Mouse (Mus musculus) lung, postnatal 0 days (tissue): ENCODE measurements around the gene Slc22a6. TPM values are rescaled to one million over a fixed set of nuclear protein-coding genes. Genes with fewer than 3 reads are reported as not detected.

Source experiments
- ATAC-seq: fragments of 200-750 bp; cut with Nextera tagmentation; 2 replicates; pipeline ENCODE4 v1.8.0; 2017; ENCODE audit warnings: moderate library complexity
- DNase-seq: peaks from one replicate; pipeline ENCODE4 v3.0.0-alpha.2; 2016; ENCODE audit warnings: low spot score
- H3K27ac ChIP-seq: fragments of 300-500 bp; sonication (generic); 2 replicates; pipeline ENCODE4 v1.5.1; 2014; ENCODE audit warnings: antibody characterized with exemption, mild to moderate bottlenecking, low read length, mixed read lengths
- H3K27me3 ChIP-seq: fragments of 300-500 bp; sonication (generic); replicated peaks from 2 replicates; pipeline ENCODE4 v1.6.1; 2014; ENCODE audit warnings: low read length, mixed read lengths; ENCODE audit not compliant: insufficient read depth
- H3K36me3 ChIP-seq: fragments of 300-500 bp; sonication (generic); 2 replicates; pipeline ENCODE4 v1.6.1; 2014; ENCODE audit warnings: low read length, mixed read lengths; ENCODE audit not compliant: insufficient read depth
- H3K4me1 ChIP-seq: fragments of 300-500 bp; sonication (generic); 2 replicates; pipeline ENCODE4 v1.6.1; 2014; ENCODE audit warnings: antibody characterized with exemption, low read depth, low read length, mixed read lengths; ENCODE audit not compliant: insufficient read depth
- H3K4me2 ChIP-seq: fragments of 300-500 bp; sonication (generic); replicated peaks from 2 replicates; pipeline ENCODE4 v1.6.1; 2014; ENCODE audit warnings: low read depth, mild to moderate bottlenecking, low read length, moderate library complexity, mixed read lengths
- H3K4me3 ChIP-seq: fragments of 300-500 bp; sonication (generic); 2 replicates; pipeline ENCODE4 v1.5.1; 2014; ENCODE audit warnings: low read depth, low read length
- H3K9ac ChIP-seq: fragments of 300-500 bp; sonication (generic); replicated peaks from 2 replicates; pipeline ENCODE4 v1.6.1; 2014; ENCODE audit warnings: low read depth, mild to moderate bottlenecking
- H3K9me3 ChIP-seq: fragments of 300-500 bp; sonication (generic); 2 replicates; pipeline ENCODE4 v1.6.1; 2016; ENCODE audit warnings: low read length, mixed read lengths
- CTCF ChIP-seq: IDR thresholded peaks from 2 replicates; pipeline ENCODE4 v1.5.1; 2016; ENCODE audit warnings: antibody characterized with exemption, mild to moderate bottlenecking
- EP300 ChIP-seq: IDR thresholded peaks from 2 replicates; pipeline ENCODE4 v1.6.1; 2016; ENCODE audit warnings: antibody characterized with exemption, mild to moderate bottlenecking, control low read depth
- WGBS: fragments of 180-500 bp; shearing (Covaris S2); extraction: QIAGEN DNeasy Blood & Tissue Kit; methylation state at CpG from one replicate; pipeline ENCODE4 v1.1.7; 2014; 5-methylcytosine and 5-hydroxymethylcytosine counted together
- polyA plus RNA-seq: library from polyadenylated mRNA; unstranded; fragments of >200 nt; fragmentation: Nextera tagmentation; extraction: Ambion mirVana; gene quantifications from 2 replicates; pipeline ENCODE4 v1.2.1, GENCODE M21; 2015

Gene Slc22a6
- not detected in 2 replicates for polyA plus RNA-seq

GRCm38 (mm10) chr19:8617904-8618303, at the start of gene Slc22a6:
Gene Slc22a6 (plus strand): TSS chr19:8618039.
- no peak within 1 kb of the TSS for H3K27ac ChIP-seq
- ATAC-seq = no peak
- H3K4me3 ChIP-seq = no peak within 1 kb of the TSS

GRCm38 (mm10) chr19:8569453-8569863, 48.4 kb upstream of the Slc22a6 start:
- Histone ChIP-seq H3K27ac (no peak overlapping the region), H3K9ac (no peak overlapping the region), H3K27me3 (no peaks in the 10 kb centered on the region), H3K4me1 (no peaks in the 10 kb centered on the region), H3K9me3 (no peaks in the 10 kb centered on the region), H3K4me2 (peak overlapping the region; percentile 47), H3K36me3 (no peaks in the 10 kb centered on the region), H3K4me3 (no peak overlapping the region)
- DNase-seq (no peak), ATAC-seq (no peak)
- WGBS = 11% methylated on average over 14 of the region's 14 CpGs
- no peak for TF ChIP-seq EP300
- peak; percentile 64 for TF ChIP-seq CTCF

More at GRCm38 (mm10) chr19:8617904-8618303, at the start of gene Slc22a6:
- Histone ChIP-seq H3K9ac (no peak within 1 kb of the TSS), H3K9me3 (no peaks in the 10 kb centered on the region), H3K36me3 (no peaks in the 10 kb centered on the region), H3K4me1 (no peaks in the 10 kb centered on the region), H3K27me3 (no peaks in the 10 kb centered on the region; the same call in 1 of the 2 replicates), H3K4me2 (no peak within 1 kb of the TSS)
- WGBS = 21% methylated on average over 7 of the region's 7 CpGs
- TF ChIP-seq EP300 (no peak), CTCF (no peak)
- no peak for DNase-seq

- Histone ChIP-seq H3K36me3 (no peaks in the 10 kb centered on the region), H3K27ac (no peak overlapping the region), H3K4me3 (no peak overlapping the region), H3K9ac (no peak overlapping the region), H3K27me3 (no peaks in the 10 kb centered on the region), H3K4me1 (no peaks in the 10 kb centered on the region), H3K9me3 (no peaks in the 10 kb centered on the region), H3K4me2 (no peak overlapping the region)
- TF ChIP-seq EP300 = no peak
- TF ChIP-seq CTCF = no peak
- WGBS = 47% methylated on average over 2 of the region's 2 CpGs
- DNase-seq (no peak), ATAC-seq (no peak)
These were observed 47.3 kb upstream of the Slc22a6 start for GRCm38 (mm10) chr19:8570341-8571040.

DNA sequence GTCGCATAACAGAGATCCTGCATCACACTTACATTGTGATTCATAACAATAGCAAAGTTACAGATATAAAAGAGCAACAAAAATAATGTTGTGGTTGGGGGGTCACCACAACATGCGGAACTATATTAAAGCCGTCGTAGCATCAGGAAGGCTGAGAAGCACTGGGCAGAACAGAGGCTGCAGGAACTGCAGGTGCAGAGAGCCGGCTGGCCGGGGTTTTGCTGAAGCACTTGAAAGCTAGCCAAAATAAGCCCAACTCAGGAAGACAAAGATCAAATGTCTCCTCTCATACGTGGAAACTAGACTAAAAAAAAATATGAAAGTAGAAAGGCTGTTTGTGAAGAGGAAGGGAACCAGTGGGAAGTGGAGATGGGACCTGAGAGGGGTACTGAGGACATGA, 46.1 kb upstream of the Slc22a6 start:
- H3K4me1 ChIP-seq = no peaks in the 10 kb centered on the region
- DNase-seq = no peak
- no peak for ATAC-seq
- no peak overlapping the region for H3K4me2 ChIP-seq
- no peak overlapping the region for H3K9ac ChIP-seq
- H3K36me3 ChIP-seq = no peaks in the 10 kb centered on the region
- H3K27ac ChIP-seq = no peak overlapping the region
- no peak for TF ChIP-seq CTCF
- no peak for TF ChIP-seq EP300
- no peaks in the 10 kb centered on the region for H3K27me3 ChIP-seq
- H3K4me3 ChIP-seq = no peak overlapping the region
- WGBS = 31% methylated on average over 7 of the region's 7 CpGs
- H3K9me3 ChIP-seq = no peaks in the 10 kb centered on the region

DNA sequence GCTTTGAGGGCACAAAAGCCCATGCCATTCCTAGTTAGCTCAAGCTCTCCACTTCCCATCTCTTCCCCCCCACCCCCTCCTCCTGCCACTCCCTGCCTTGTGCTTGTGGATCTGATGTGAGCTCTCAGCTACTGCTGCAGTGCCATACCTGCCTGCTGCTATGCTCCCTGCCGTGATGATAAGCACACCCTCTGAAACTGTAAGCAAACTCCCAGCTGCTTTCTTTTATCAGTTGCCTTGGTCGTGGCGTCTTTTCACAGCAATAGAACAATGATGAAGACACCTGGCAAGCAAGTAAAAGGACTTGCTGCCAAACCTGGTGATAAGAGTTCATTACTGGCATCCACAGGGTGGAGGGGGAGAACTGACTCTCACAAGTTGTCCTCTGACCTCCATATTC, 45.4 kb upstream of the Slc22a6 start:
- H3K36me3 ChIP-seq = no peaks in the 10 kb centered on the region
- no peak overlapping the region for H3K4me3 ChIP-seq
- no peak overlapping the region for H3K4me2 ChIP-seq
- 24% methylated on average over 3 of the region's 3 CpGs for whole genome bisulfite sequencing
- H3K27me3 ChIP-seq = no peaks in the 10 kb centered on the region
- H3K4me1 ChIP-seq = no peaks in the 10 kb centered on the region
- H3K9me3 ChIP-seq = no peaks in the 10 kb centered on the region
- TF ChIP-seq EP300 = no peak
- no peak for TF ChIP-seq CTCF
- no peak overlapping the region for H3K27ac ChIP-seq
- ATAC-seq (no peak), DNase-seq (no peak)
- H3K9ac ChIP-seq = no peak overlapping the region

GRCm38 (mm10) chr19:8577432-8577831, 40.4 kb upstream of the Slc22a6 start:
- Histone ChIP-seq H3K9ac (no peak overlapping the region), H3K27ac (no peak overlapping the region), H3K4me3 (no peak overlapping the region), H3K4me2 (no peak overlapping the region), H3K9me3 (no peaks in the 10 kb centered on the region), H3K4me1 (no peaks in the 10 kb centered on the region), H3K27me3 (no peaks in the 10 kb centered on the region), H3K36me3 (no peaks in the 10 kb centered on the region)
- DNase-seq (no peak), ATAC-seq (no peak)
- TF ChIP-seq CTCF (no peak), EP300 (no peak)
- WGBS = 81% methylated on average over 4 of the region's 4 CpGs
